In genomic region chr7:67307078-67307477, GRCm38 (mm10) we compare ENCODE assay signal across 21 mouse cellular contexts.
DNase-seq lines count a peak whose midpoint lies in the region; ATAC-seq and TF ChIP-seq lines count a peak whose summit lies in the region.
"Had no signal": no experiment of that assay in that cellular context is flagged by ENCODE, and none has a peak within 500 bp of the region (broad histone marks: within the 10 kb centered on the region; RNA-seq: fewer than 3 reads in every experiment).

No protein-coding gene starts in this region.

- peaks cover 25% of the 10 kb centered on the region for H3K36me3 ChIP-seq in heart, adult 2 months (ENCODE audit: control insufficient read depth, insufficient read depth, low read length)

- peaks cover 3% of the 10 kb centered on the region; the same call in 1 of the 2 replicates for H3K79me2 ChIP-seq in heart, adult 2 months (replicated peaks; ENCODE audit: control insufficient read depth, insufficient read depth, low read length)

- TF ChIP-seq POLR2A in heart, adult 2 months (IDR thresholded peaks at IDR 0.05; ENCODE audit: insufficient read depth, low read depth, low read length), result no peak

- intact Hi-C loops in heart, adult 2 months (cut with DNase I), result loop anchor here (5.0 kb wide), 1 partner anchor 35 kb away; no protein-coding TSS in a partner anchor

- no peak overlapping the region for H3K4me3 ChIP-seq in heart, adult 2 months
- H3K4me3 ChIP-seq: embryonic facial prominence, embryonic 13.5 days; embryonic facial prominence, embryonic 15.5 days; erythroblast, embryonic 14.5 days; forebrain, embryonic 10.5 days; forebrain, embryonic 12.5 days had no signal

- no peak overlapping the region for H3K27ac ChIP-seq in heart, adult 2 months
- H3K27ac ChIP-seq: embryonic facial prominence, embryonic 13.5 days; embryonic facial prominence, embryonic 15.5 days; forebrain, embryonic 10.5 days; forebrain, embryonic 12.5 days had no signal

- no peak overlapping the region for H3K9ac ChIP-seq in heart, adult 2 months (ENCODE audit: low read depth, low read length)
- H3K9ac ChIP-seq: embryonic facial prominence, embryonic 13.5 days; embryonic facial prominence, embryonic 15.5 days; forebrain, embryonic 12.5 days had no signal

- no peaks in the 10 kb centered on the region for H3K27me3 ChIP-seq in heart, adult 2 months (ENCODE audit: control insufficient read depth, insufficient read depth, low read length)
- H3K27me3 ChIP-seq: embryonic facial prominence, embryonic 13.5 days; embryonic facial prominence, embryonic 15.5 days; forebrain, embryonic 12.5 days had no signal

- peak; percentile 51 for ATAC-seq in megakaryocyte, adult 5-6 weeks (ENCODE audit: poor library complexity, severe bottlenecking)
- ATAC-seq: forebrain, embryonic 14.5 days; forebrain, embryonic 16.5 days had no signal

- 85% methylated on average over 3 of the region's 3 CpGs for WGBS in heart, adult 2 months

- TF ChIP-seq EP300 in heart, adult 2 months (IDR thresholded peaks at IDR 0.05; ENCODE audit: insufficient read depth, low read depth, low read length), result no peak

- peak; percentile 21 for DNase-seq in A20 (ENCODE audit: low read depth, low spot score)
- no peak for DNase-seq in cerebellum, adult 11-12 months
- no peak for DNase-seq in lung, postnatal 36 days
- DNase-seq in heart, adult 2 months, result no peak
- DNase-seq: adrenal gland, adult 2 months; adrenal gland, postnatal 10 days; adrenal gland, postnatal 25 days; cerebellum, adult 11 months; cerebellum, adult 2 months; cerebellum, adult 9-10 months; cerebellum, postnatal 10 days; cerebellum, postnatal 36 days; embryo, embryonic 11 days had no signal

- TF ChIP-seq CTCF in heart, adult 2 months (IDR thresholded peaks at IDR 0.05), result no peak

- H3K4me1 ChIP-seq in heart, adult 2 months (ENCODE audit: control insufficient read depth, insufficient read depth, low read length), result peaks cover 5% of the 10 kb centered on the region
- H3K4me1 ChIP-seq: embryonic facial prominence, embryonic 13.5 days; embryonic facial prominence, embryonic 15.5 days; forebrain, embryonic 10.5 days; forebrain, embryonic 12.5 days had no signal
